Mouse (Mus musculus) ES-Bruce4 (cell line): Measurements from ENCODE around the gene Cela3b.
"Not testable (repeated sequence)": the region's sequence is repeated elsewhere in the genome, so short reads cannot be mapped to it uniquely, and the experiment has no call there.

Experiments
- CTCF ChIP-seq: IDR thresholded peaks from one replicate; pipeline ENCODE4 v1.8.1; 2011; ENCODE audit warnings: low read depth, low read length
- POLR2A ChIP-seq: IDR thresholded peaks from one replicate; pipeline ENCODE4 v1.8.1; 2011; ENCODE audit warnings: low read length; ENCODE audit not compliant: insufficient read depth

GRCm38 (mm10) chr4:137432700-137433550 lies 2.6 kb upstream of the Cela3b start:
- TF ChIP-seq CTCF, POLR2A: not testable (repeated sequence)
